Mouse (Mus musculus) cerebellum, adult 2 months (tissue): ENCODE measurements around the gene Eif4g1.

Experiments used
- CTCF ChIP-seq: fragments of 200-500 bp; IDR thresholded peaks from 2 replicates; pipeline ENCODE4 v1.5.1; 2011; ENCODE audit warnings: low read depth, mild to moderate bottlenecking, control low read depth, low read length, moderate library complexity, borderline replicate concordance; ENCODE audit not compliant: insufficient read depth
- POLR2A ChIP-seq: fragments of 200-500 bp; IDR thresholded peaks from 2 replicates; pipeline ENCODE4 v1.6.1; 2011; ENCODE audit warnings: low read length, control low read depth, borderline replicate concordance; ENCODE audit not compliant: insufficient read depth

GRCm38 (mm10) chr16:20629731-20630634, 38.1 kb upstream of the Eif4g1 start, which contains the start of gene Ece2:
- TF ChIP-seq CTCF: no peak
- TF ChIP-seq POLR2A: peak; percentile 39; the same call in 1 of the 2 replicates
